ENCODE assay signal across 18 mouse cellular contexts in genomic region chr8:63784496-63784895, GRCm38 (mm10).
"Had no signal": no experiment of that assay in that cellular context is flagged by ENCODE, and none has a peak within 500 bp of the region (broad histone marks: within the 10 kb centered on the region; RNA-seq: fewer than 3 reads in every experiment).

No protein-coding gene starts in this region.

- H3K4me3 ChIP-seq: layer of hippocampus, adult 2 months; limb, embryonic 12.5 days; limb, embryonic 15.5 days; midbrain, embryonic 13.5 days; myocyte; neural tube, embryonic 13.5 days had no signal

- H3K27ac ChIP-seq: kidney, postnatal 0 days; layer of hippocampus, adult 2 months; limb, embryonic 12.5 days; limb, embryonic 15.5 days; liver, embryonic 14.5 days; macrophage; midbrain, embryonic 13.5 days; neural tube, embryonic 13.5 days had no signal

- H3K9me3 ChIP-seq: limb, embryonic 12.5 days; limb, embryonic 15.5 days; midbrain, embryonic 13.5 days; neural tube, embryonic 13.5 days had no signal

- H3K36me3 ChIP-seq: limb, embryonic 12.5 days; limb, embryonic 15.5 days; midbrain, embryonic 13.5 days; neural tube, embryonic 13.5 days had no signal

- H3K4me2 ChIP-seq: limb, embryonic 12.5 days; limb, embryonic 15.5 days; liver, embryonic 11.5 days; lung, embryonic 14.5 days; midbrain, embryonic 13.5 days; neural tube, embryonic 13.5 days had no signal

- ATAC-seq: liver, postnatal 0 days; lung, postnatal 0 days; midbrain, embryonic 13.5 days had no signal

- DNase-seq: kidney, adult 2 months; kidney, postnatal 25 days; layer of hippocampus, adult 9-11 months; liver, postnatal 0 days; lung, embryonic 14.5 days; thymus, adult 18-20 months; thymus, postnatal 36 days had no signal

- H3K27me3 ChIP-seq: limb, embryonic 12.5 days; limb, embryonic 15.5 days; midbrain, embryonic 13.5 days; neural tube, embryonic 13.5 days had no signal

- H3K4me1 ChIP-seq: limb, embryonic 12.5 days; limb, embryonic 15.5 days; midbrain, embryonic 13.5 days; neural tube, embryonic 13.5 days had no signal

- H3K9ac ChIP-seq: limb, embryonic 12.5 days; limb, embryonic 15.5 days; liver, embryonic 14.5 days; liver, postnatal 0 days; lung, embryonic 14.5 days; midbrain, embryonic 13.5 days; neural tube, embryonic 13.5 days had no signal
